Mouse (Mus musculus): ENCODE results near the gene Rab12.

Gene Rab12

DNA sequence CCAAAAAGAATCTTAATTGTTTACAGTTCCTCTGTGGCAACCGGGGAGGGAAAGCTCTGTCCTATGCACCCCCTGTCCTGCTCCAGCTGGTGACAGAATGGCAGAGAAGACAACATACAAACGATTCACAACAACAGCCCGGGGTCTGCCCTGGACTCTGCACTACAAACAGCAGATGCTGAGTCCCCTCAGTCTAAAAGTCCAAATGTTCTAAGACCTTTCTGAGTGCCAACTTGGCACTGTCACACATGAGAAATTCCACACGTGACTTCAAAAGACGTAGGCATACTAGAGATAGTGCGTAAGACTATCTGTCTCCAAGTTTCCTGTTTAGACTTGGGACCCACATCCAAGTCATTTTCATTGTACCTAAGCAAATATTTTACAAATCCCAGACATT lies 16.7 kb downstream of the Rab12 start:
- DNase-seq (ENCODE audit: low spot score in 2 of 2) = no peak

DNA sequence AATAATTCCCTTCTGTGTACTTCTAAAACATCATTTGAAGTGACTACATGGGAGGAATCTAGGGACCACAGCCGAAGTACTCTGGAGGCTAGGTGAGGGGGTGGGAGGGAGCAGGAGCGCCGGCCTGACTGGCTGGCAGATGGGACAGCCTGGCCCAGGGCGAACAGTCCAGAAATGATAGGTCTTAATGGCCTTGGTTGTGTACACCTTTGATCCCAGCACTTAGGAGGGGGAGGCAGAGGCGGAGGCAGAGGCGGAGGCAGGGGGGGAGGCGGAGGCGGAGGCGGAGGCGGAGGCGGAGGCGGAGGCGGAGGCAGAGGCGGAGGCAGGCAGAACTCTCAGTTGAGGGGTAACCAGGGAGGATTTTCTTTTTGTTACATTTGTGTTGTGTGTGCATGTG lies 20.9 kb downstream of the Rab12 start:
- DNase-seq (ENCODE audit: low spot score in 2 of 2) = no peak

DNA sequence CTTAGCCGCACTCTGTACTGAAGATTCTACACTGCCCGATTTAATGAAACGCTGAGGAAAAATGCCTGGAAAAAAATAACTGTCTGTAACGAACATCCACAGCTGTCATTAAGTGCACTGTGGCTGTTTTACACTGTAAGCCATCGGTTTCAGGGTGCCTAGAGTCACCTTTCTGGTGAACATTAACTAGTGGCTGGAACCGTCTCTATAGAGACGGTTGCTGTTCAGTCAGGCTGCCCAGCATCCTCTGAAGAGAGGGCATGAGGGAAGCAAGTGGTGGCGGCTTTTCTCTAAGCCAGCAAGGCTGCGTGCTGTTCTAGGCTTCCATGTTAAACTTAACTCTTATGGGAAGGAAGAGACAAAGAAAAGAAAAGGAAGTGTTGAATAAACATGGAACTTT lies 22.9 kb downstream of the Rab12 start:
- no peak for DNase-seq (ENCODE audit: low spot score in 2 of 2)

DNA sequence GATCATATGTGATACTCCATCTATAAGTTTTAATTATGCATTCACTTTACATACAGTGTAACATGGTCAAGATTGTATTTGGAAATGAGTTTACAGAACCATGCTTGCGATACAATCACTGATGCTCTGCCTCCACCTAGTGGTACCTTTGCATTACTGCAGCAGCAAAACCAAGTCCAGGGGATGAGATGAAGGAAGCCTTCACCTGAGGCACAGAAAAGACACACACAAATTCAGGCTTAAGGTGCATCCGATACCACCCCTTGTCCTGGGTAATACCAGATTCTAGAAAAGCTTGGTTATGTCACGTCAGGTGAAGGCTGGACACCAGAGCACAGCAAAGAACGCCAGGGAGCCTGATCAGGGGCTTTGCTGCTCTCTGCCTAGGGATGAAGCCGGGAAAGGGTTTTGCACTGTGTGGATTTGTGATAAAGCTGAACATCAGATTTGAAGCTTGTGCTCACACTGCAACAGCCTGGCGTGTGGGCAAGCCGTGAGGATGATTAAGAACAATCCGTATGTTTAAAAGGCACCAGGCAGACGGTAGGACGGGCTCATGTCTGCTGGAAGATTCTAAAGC lies 29.4 kb downstream of the Rab12 start:
- peak in 1 of 2 experiments; percentile 18 for DNase-seq (ENCODE audit: low spot score in 2 of 2)

DNA sequence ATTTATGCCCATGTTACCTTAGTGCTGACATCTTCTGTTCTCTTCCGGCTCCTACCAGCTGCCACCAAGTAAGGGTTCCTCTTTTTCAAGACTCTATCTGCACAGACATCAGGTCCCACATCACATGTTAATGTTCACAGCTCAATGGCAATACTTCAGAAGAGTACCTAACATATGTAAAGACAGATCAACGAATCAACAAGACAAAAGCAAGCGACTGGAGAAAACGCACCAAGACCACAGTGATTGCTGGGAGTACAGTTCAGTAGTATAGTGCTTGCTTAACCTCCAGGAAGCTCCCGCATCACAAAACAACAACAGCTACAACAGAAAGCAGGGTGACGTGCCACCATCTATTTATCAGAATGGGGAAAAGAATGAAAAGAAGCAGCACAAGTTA lies 33.0 kb downstream of the Rab12 start:
- DNase-seq (ENCODE audit: low spot score in 2 of 2) = no peak

DNA sequence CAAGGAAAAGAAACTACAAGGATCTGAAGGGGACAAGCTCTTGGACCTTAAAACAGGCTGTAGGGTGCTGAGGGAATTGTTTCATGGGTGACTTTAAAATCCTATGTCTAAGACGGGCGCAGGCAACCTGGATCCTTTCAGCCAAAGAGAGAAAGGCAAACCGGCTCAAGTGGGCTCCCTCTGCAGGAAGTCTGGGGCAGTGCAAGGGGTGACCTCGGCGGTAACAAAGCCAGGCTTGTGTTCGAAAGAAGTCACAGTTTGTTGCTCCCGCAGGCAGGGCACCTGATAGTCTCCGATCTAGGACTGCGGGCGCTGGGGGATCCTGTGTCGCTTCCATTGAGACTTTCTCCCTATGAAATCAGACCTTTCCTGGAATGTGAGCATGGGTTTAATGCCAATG lies 33.8 kb downstream of the Rab12 start:
- DNase-seq (ENCODE audit: low spot score in 2 of 2) = peak; percentile 10 to 33

DNA sequence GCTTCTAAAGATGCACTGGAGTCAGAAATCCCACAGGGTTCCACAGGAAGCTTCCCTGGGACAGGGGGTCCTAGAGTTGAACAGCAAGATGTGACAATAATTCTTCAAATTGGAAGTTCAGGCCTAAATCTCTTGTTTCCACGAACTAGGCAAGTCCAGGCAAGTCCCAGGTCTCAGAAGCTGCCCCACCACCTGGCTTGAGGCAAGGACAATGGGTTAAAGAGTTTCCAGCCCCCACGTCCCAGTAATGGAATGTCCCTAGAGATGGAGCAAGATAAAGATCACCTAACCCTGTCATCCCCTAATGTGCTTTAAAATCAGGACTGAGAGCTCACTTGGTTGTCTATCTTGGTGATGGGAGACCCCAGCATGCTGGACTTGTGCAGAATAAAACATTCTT lies 34.6 kb downstream of the Rab12 start:
- no peak for DNase-seq (ENCODE audit: low spot score in 2 of 2)

DNA sequence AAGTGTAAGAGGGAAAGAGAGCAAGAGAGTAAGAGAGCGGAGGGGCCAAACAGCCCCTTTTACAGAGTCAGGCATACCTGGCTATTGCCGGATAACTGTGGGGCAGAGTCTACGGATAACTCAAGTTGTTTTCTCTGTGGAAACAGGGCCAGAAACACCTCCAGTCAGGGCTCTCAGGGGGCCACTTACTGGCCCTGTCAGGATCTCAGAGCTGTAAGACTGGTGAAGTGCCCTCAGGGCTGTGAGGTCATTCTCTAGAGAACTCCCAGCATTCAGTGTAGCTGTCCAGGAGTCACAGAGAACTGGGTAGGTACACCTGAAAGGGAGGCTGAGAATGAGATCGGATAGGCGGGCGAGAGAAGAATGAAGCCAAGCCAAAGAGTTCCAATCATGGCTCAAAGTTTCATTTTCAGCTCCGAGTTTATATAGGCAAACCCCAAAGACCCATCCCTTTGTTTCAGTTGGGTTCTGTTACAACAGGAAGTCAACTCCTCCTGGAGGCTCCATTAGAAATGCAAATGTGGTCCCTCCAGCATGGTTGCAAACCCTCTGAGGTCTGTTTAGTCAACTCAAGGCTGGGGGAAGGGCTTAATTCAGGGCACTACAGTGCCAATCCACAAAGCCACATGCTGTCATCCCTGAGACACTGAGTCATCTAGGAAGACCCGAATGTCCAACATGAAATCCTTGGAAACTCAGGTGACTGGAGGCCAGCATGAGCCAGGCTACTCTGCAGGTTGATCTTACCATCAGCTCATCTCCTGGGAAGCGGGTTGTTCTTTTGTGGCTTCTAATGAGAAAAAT lies 35.7 kb downstream of the Rab12 start:
- DNase-seq (ENCODE audit: low spot score in 2 of 2) = no peak

DNA sequence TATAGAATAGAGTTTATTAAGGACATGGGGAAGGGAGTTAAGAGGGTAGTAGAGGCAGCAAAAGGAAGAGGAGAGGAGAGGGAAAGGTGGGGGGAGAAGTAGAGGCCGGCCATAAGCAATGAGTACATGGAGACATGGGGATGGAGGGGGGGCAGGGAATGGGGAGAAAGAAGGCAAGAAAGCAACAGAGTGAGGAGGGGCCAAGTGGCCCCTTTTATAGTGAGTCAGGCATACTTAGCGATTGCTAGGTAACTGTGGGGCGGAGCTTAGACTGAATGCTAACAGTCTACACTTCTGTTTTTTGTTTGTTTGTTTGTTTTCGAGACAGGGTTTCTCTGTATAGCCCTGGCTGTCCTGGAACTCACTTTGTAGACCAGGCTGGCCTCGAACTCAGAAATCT lies 38.2 kb downstream of the Rab12 start:
- DNase-seq (ENCODE audit: low spot score in 2 of 2) = no peak

DNA sequence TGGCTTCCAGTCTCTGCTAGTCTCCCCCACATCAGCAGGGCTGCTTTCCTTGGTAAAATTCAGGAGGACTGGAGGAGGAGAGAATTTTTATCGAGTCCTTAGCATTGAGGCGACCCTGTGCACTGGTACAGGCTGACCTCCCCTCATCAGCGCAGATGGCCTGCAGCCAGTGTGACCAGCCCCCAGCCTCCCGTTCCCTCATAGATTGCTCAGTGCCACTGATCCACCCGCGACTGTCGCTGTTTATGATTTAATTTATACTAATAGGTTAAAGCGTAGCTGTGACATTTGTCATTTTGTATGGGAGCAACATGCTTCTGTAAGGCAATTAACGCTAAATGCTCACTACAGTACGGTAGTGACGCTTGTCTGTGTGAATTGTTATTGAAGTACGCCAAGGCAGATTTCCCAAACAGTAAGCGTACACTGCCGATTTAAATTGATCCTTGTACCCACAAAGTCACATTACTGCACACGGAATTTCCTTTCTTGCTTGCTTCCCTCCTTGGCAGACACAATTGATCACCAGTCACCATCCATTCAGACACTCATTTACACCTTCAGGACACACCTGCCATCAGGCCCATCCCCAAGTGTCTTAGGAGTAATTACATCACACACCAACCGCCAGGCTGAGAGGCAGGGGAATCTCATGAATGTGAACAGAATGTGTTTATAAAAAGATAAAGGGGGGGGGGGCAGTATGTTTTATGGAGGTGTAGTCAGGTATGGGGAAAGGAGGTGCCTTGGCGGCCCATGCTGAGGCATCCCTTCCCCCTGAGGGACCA lies 38.8 kb downstream of the Rab12 start:
- DNase-seq (ENCODE audit: low spot score in 2 of 2) = no peak

DNA sequence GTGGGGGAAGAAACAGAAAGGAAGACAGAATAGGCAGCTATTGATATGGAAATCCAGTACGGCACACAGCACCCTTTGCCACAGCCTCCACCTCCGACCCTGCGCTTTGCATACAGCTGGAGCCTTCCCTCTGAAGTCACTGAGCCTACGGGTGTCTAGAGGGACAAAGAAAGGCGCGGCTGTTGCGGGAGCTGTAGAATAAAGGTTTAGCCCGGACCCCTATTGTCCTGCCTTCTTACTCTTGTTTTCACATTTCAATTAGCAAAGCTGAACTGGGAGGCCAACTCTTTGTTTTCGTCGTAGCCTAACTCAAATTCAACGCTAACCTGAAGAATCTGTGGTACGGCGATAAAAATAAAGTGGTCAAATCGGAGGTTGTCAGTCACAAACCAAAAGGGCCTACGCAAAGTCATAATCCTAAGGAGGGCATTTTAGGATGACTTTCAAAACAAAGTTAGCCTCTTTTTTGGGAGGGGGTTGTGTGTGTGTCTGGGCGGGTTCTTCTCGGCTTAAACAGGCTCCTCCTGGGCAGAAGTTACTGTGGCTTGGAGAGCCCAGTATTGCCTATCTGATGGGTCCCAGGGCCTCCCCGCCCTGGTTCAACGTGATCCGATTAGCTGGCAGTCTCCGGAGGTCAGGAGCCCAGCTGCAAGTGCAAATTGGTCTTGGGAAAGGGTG lies 39.6 kb downstream of the Rab12 start:
- no peak for DNase-seq (ENCODE audit: low spot score in 2 of 2)

DNA sequence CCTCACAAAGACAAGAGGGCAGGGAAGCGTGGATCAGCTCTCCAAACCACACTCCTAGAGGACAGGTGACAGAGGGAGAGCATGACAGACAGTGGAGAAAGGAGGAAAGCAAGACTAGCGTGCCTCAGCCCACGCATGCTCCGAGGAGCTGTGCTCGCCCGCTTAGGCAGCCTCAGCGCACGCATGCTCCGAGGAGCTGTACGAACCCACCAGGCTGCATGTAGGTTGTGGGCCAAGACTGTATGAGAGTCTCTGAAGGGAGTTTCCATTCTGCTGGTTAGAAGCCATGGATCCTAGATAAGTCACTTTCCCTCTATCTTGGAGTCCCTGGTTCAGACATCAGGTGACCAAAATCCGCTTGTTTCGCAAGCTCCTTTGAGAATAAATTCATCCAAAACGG lies 40.2 kb downstream of the Rab12 start:
- no peak for DNase-seq (ENCODE audit: low spot score in 2 of 2)

DNA sequence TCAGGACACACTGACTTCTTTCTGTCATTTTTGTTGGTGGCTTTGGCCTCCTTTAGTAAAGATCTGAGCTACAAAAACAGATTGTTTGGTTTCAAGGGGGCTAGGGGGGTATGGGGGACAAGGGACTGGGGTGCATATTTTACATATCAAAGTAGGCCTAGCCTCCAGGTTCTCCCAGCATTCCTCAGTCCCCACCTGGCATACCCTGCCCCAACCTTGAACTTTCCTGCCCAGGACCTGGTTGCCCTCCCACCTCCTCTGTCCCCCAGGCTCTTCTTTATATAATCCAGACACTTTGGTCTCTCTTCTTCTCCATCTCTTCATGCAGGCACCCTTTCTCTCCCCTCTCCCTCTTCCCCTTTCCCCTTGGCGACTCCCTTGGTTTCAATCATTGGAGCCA lies 46.3 kb downstream of the Rab12 start:
- DNase-seq (ENCODE audit: low spot score in 2 of 2) = no peak

DNA sequence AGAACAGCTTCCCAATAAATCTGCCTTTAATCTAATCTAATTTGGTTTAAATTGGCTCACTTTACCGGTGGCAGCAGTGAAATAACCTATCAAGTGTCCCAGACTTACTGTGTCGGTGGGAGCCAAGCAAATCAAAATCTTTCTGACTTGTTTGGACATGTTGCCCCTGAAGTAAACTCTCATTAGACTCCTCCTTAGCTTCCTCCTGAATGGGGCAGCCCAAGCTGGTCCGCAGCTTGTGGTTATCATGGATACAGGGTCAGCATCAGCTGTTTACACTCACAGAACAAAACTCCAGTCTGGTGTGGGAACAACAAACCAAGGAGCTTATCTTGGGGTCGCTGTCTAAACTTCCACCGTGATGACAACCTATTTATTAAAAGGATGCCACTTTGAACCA lies 47.8 kb downstream of the Rab12 start:
- DNase-seq (ENCODE audit: low spot score in 2 of 2) = no peak

DNA sequence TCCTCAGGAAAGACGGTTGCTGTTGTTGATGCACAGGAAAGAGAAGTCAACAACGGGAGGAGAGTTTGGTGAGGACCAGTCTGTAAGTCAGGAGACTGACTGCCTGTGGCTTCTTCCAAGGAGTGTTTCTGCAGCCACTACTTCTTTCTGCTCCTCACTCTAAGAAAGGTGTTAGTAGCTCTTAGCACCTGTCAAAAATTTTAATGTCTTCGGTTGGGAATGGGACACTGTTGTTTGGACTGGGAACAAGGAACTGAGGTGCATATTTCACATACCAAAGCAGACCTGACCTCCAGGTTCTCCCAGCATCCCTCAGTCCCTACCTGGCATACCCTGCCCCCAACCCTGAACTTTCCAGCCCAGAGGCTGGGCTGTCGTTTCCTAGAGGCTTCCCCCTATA lies 48.3 kb downstream of the Rab12 start:
- DNase-seq (ENCODE audit: low spot score in 2 of 2) = no peak

DNA sequence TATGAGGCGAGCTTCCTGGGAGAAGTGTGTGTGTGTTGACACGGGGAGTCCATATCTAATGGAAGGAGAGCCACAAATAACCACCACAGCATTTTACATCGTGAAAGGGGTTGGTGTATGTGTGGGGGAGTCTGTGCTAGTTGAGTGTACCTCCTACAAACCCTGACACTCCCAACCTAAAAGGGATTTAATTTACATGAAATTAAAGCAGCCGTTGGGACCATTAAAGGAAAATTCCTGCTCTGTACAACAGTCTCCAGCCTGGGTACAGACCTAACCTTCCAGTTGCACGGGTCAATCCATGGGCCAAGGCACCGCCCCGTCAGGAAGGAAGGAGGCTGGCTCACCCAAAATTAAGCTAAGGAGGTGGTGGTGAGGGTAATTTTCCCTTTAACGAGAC lies 49.5 kb downstream of the Rab12 start:
- DNase-seq (ENCODE audit: low spot score in 2 of 2) = no peak

DNA sequence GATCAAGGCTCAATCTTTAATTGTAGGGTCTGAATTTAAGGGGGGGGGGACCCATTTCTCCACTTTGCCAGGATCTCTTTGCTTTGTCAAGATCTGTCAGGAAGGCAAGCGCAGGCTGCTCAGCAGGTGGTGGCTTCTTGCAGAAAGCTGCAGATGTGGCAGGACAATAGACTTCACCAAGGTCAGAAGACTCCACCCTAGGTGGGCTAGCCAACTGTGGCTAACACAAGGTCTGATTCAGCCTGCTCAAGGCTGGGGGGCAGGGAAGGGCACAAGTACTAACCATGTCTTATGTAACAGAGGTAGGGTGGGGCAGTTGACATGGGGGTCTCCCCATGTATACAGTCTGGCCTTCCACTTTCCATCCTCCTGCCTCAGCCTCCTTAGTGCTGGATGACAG lies 62.3 kb downstream of the Rab12 start:
- DNase-seq (ENCODE audit: low spot score in 2 of 2) = no peak

DNA sequence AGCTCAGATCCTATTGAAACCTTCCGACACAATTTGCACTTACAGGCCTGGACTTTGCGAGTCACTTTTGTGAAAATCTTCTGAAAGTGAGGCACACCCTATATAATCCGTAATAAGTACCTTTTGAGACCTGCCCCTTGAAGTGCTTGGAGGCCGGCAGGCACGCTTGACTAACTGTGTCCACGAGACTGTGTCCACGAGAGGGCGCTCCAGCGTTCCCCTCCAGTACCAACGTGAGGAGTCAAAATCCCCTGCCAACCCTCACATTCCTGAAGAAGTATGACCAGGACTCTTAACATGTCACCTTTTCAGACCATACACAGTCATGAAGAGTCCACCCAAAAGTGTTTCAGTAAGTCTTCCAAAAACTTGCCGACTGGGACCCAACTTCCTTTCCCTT lies 68.4 kb downstream of the Rab12 start:
- peak; percentile 41 to 49 for DNase-seq (ENCODE audit: low spot score in 2 of 2)

DNA sequence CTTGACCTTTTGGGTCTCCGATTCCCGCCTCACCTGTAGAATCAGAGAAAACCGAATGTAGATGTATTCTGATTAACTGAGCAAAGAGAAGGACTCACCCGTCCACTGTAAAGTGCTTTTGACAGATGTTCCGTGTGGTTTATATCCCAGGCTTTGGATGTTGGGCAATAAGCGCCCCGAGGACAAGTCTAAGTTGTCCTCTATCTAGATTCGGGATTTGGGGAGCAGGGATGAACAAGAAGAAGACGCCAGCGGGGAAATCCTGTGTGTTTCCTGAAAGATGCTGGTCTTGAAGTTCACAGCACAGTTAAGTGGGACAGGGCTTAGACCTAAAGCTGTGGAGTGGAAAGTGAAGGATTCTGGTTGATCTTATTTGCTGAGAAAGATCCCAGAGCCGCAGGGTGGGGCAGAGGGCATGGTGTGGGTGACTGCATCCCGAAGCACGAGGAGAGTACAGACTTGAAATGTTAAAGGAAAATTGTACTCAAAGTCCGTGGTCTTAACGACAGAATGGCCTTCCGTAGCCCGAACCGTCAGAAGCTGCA lies 68.9 kb downstream of the Rab12 start:
- no peak for DNase-seq (ENCODE audit: low spot score in 2 of 2)

DNA sequence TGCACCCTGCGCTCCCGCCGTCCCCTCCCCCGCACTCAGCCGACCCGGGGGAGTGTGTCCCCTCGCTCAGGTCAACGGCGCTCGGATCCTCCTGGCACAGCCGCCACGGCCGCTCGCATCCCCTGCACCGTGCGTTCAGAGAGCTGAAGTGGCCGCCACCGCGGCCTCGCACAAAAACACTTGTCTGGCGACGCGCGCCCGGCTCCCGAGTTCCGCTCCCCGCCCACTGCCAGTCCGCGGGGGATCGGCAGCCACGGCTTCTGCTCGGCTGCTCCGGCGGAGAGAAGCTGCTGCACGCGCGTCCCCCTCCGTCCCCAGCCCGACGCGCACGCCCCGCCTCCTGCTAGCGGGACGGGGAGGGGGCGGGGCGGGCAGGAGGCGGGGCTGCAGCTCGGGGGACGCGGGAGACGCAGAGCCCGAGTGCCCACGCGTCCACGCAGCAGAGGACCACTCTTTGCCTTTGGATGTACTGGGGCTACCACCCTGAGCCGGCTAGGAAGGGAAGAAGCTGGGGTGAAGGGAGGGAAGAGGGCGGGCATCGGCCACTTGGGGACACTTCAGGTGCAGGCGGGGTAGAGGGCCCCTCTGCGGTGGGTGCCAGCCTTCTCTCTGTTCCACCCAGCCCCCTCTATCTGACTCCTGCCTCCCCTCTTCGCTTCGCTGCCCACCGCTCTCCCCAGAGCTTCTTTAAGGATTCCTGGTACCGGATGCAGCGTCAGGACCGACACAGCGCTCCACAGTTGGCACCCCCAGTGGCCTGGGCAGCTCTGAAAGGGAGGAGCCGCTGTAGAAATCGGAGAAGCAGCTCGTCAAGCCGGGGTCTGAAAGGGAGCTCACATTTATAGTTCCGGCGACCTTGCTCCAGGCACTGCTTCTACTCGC lies 69.8 kb downstream of the Rab12 start, which contains the start of gene Mtcl1:
TSS of gene Mtcl1 (minus strand) at position 291 of the 882 bp plus-strand sequence.
- peak; percentile 6 to 7 for DNase-seq (ENCODE audit: low spot score in 2 of 2)

Data from natural killer cell, adult 2 months (primary cell).